Mouse (Mus musculus) G1E (cell line): Measurements from ENCODE around the gene Rrp15.

Experiments
- CTCF ChIP-seq: IDR thresholded peaks from 2 replicates; pipeline ENCODE4 v1.5.1; 2012; ENCODE audit warnings: low read depth, low read length, inconsistent platforms, mixed read lengths
- GATA1 ChIP-seq: IDR thresholded peaks from 2 replicates; pipeline ENCODE4 v1.6.1; 2012; ENCODE audit warnings: borderline replicate concordance, low read length, inconsistent platforms, mixed read lengths
- POLR2AphosphoS5 ChIP-seq: IDR thresholded peaks from 2 replicates; pipeline ENCODE4 v1.6.1; 2012; ENCODE audit warnings: low read depth, low read length, inconsistent platforms; ENCODE audit not compliant: insufficient replicate concordance
- TAL1 ChIP-seq: conservative IDR thresholded peaks from 2 replicates; pipeline ENCODE4 v1.6.1; 2012; ENCODE audit warnings: low read depth, low read length, inconsistent platforms, mixed read lengths

GRCm38 (mm10) chr1:186735537-186735936 lies 13.6 kb downstream of the Rrp15 start:
- TF ChIP-seq CTCF (no peak), GATA1 (no peak), POLR2AphosphoS5 (no peak), TAL1 (no peak)
